Mouse (Mus musculus) spleen, postnatal 4 days (tissue): ENCODE data around the gene Avl9.

Experiments used
- DNase-seq, 2 experiments: peaks; one replicate each; pipeline ENCODE4 v3.0.0; 2022; ENCODE audit warnings: low spot score in 2 of 2

Gene Avl9

GRCm38 (mm10) chr6:56794834-56795233 lies 80.1 kb downstream of the Avl9 start:
- no peak for DNase-seq

GRCm38 (mm10) chr6:56796232-56796631 lies 81.5 kb downstream of the Avl9 start:
- DNase-seq: no peak

GRCm38 (mm10) chr6:56796668-56797141 lies 82.0 kb downstream of the Avl9 start:
- DNase-seq: peak; percentile 31 to 71

- DNase-seq: peak; percentile 93 to 96
Measured at GRCm38 (mm10) chr6:56797311-56798151, 82.8 kb downstream of the Avl9 start, which contains the start of gene Kbtbd2. Kbtbd2 (minus strand) TSS chr6:56797813.

GRCm38 (mm10) chr6:56798152-56798465 lies 83.4 kb downstream of the Avl9 start:
- DNase-seq: no peak

- no peak for DNase-seq
Measured at GRCm38 (mm10) chr6:56805026-56805425, 90.3 kb downstream of the Avl9 start.

- no peak for DNase-seq
Measured at GRCm38 (mm10) chr6:56806195-56806594, 91.5 kb downstream of the Avl9 start.

- peak in 1 of 2 experiments; percentile 30 for DNase-seq
Measured at GRCm38 (mm10) chr6:56808656-56809055, 94.0 kb downstream of the Avl9 start.
